Mouse (Mus musculus) midbrain, embryonic 13.5 days (tissue): Measurements from ENCODE around the gene Ltbr. TPM values are rescaled to one million over a fixed set of nuclear protein-coding genes. Genes with fewer than 3 reads are reported as not detected.

ENCODE experiments used
- ATAC-seq: fragments of 200-750 bp; cut with Nextera tagmentation; 2 replicates; pipeline ENCODE4 v1.8.0; 2017; ENCODE audit warnings: mild to moderate bottlenecking, moderate TSS enrichment, moderate library complexity
- H3K27ac ChIP-seq: fragments of 300-500 bp; sonication (generic); 2 replicates; pipeline ENCODE4 v1.5.1; 2015; ENCODE audit warnings: inconsistent platforms, mild to moderate bottlenecking, moderate library complexity
- H3K27me3 ChIP-seq: fragments of 300-500 bp; sonication (generic); 2 replicates; pipeline ENCODE4 v1.6.1; 2015; ENCODE audit warnings: mild to moderate bottlenecking, inconsistent platforms
- H3K36me3 ChIP-seq: fragments of 300-500 bp; sonication (generic); 2 replicates; pipeline ENCODE4 v1.6.1; 2015; ENCODE audit warnings: mild to moderate bottlenecking, inconsistent platforms
- H3K4me1 ChIP-seq: fragments of 300-500 bp; sonication (generic); replicated peaks from 2 replicates; pipeline ENCODE4 v1.6.1; 2015; ENCODE audit warnings: inconsistent platforms
- H3K4me2 ChIP-seq: fragments of 300-500 bp; sonication (generic); replicated peaks from 2 replicates; pipeline ENCODE4 v1.6.1; 2015; ENCODE audit warnings: moderate library complexity, mild to moderate bottlenecking, inconsistent platforms
- H3K4me3 ChIP-seq: fragments of 300-500 bp; sonication (generic); replicated peaks from 2 replicates; pipeline ENCODE4 v1.5.1; 2015; ENCODE audit warnings: mild to moderate bottlenecking, inconsistent platforms
- H3K9ac ChIP-seq: fragments of 300-500 bp; sonication (generic); replicated peaks from 2 replicates; pipeline ENCODE4 v1.6.1; 2015; ENCODE audit warnings: mild to moderate bottlenecking, inconsistent platforms
- H3K9me3 ChIP-seq: fragments of 300-500 bp; sonication (generic); 2 replicates; pipeline ENCODE4 v1.6.1; 2016; ENCODE audit warnings: mild to moderate bottlenecking, inconsistent platforms
- WGBS: fragments of 180-500 bp; shearing (Covaris S2); methylation state at CpG from one replicate; pipeline ENCODE4 v1.1.7; 2015; 5-methylcytosine and 5-hydroxymethylcytosine counted together
- polyA plus RNA-seq: library from polyadenylated mRNA; unstranded; fragments of >200 nt; fragmentation: Nextera tagmentation; extraction: Ambion mirVana; gene quantifications from 2 replicates; pipeline ENCODE4 v1.2.1, GENCODE M21; 2015

Gene Ltbr
- polyA plus RNA-seq, 1 experiment from 2014 or later = 13.3 TPM

DNA sequence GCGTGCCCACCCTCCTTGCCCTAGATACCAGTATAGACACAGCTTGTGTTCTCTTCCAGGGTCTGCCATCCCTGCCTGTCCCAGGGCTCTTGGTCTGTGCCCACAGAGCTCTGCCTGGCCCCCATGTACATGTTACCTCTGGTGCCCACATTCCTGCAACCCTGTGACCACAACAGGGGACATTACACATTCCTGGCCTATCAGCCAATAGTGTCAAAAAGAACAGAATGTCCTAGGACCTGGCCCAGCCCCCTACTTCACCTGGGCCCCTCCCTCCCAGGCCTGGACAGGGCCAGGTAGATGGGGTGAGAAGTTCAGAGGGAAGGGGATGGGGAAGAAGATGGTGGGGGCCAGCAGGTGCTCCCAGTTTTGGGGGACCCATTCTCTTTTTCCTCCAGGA lies 6.6 kb upstream of the Ltbr start, which contains the start of gene Scnn1a:
Gene Scnn1a (plus strand): TSS at position 337 of the 400 bp plus-strand sequence.
- H3K4me1 ChIP-seq = peaks cover 7% of the 10 kb centered on the region
- 94% methylated on average over 1 of the region's 1 CpGs for WGBS
- no peak within 1 kb of the TSS for H3K4me2 ChIP-seq
- no peaks in the 10 kb centered on the region for H3K36me3 ChIP-seq
- no peak within 1 kb of the TSS for H3K27ac ChIP-seq
- H3K27me3 ChIP-seq = peaks cover 45% of the 10 kb centered on the region
- H3K4me3 ChIP-seq = no peak within 1 kb of the TSS
- no peak within 1 kb of the TSS for H3K9ac ChIP-seq
- no peak for ATAC-seq
- H3K9me3 ChIP-seq = no peaks in the 10 kb centered on the region

GRCm38 (mm10) chr6:125319919-125320296 lies 6.2 kb upstream of the Ltbr start:
- Histone ChIP-seq H3K27ac (no peak overlapping the region), H3K4me3 (no peak overlapping the region), H3K4me2 (no peak overlapping the region), H3K9me3 (no peaks in the 10 kb centered on the region), H3K27me3 (peaks cover 45% of the 10 kb centered on the region), H3K9ac (no peak overlapping the region), H3K4me1 (peaks cover 7% of the 10 kb centered on the region), H3K36me3 (no peaks in the 10 kb centered on the region)
- ATAC-seq = no peak

- no peak for ATAC-seq
- no peaks in the 10 kb centered on the region for H3K9me3 ChIP-seq
- H3K36me3 ChIP-seq = no peaks in the 10 kb centered on the region
- H3K4me3 ChIP-seq = no peak overlapping the region
- peaks cover 10% of the 10 kb centered on the region for H3K4me1 ChIP-seq
- H3K27ac ChIP-seq = no peak overlapping the region
- peaks cover 45% of the 10 kb centered on the region for H3K27me3 ChIP-seq
- WGBS = 70% methylated on average over 15 of the region's 15 CpGs
- no peak overlapping the region for H3K9ac ChIP-seq
- H3K4me2 ChIP-seq = no peak overlapping the region
Measured at GRCm38 (mm10) chr6:125318981-125319918, 5.6 kb upstream of the Ltbr start.

DNA sequence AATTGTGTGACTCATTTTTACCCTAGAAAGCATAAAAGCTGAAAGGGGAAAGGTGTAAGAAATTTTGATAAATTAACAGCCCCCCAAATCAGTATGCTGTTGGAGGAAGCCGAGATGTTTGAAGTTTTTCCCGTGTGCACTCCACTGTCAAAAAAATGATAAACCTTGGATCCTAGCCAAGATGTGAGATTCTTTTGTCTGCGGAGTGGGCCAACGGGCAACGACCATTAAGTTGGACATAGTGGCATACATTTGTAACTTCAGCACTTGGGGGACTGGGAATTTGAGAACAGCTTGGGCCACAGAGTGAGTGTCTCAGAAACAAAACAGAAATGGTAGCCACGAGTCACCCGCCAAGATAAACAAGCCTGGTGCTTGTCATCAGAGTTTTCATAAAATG lies 3.4 kb upstream of the Ltbr start:
- Histone ChIP-seq H3K36me3 (no peaks in the 10 kb centered on the region), H3K27ac (no peak overlapping the region), H3K4me2 (no peak overlapping the region), H3K27me3 (peaks cover 31% of the 10 kb centered on the region), H3K9me3 (no peaks in the 10 kb centered on the region), H3K4me1 (peaks cover 27% of the 10 kb centered on the region), H3K4me3 (no peak overlapping the region), H3K9ac (no peak overlapping the region)
- 78% methylated on average over 7 of the region's 7 CpGs for WGBS
- no peak for ATAC-seq

DNA sequence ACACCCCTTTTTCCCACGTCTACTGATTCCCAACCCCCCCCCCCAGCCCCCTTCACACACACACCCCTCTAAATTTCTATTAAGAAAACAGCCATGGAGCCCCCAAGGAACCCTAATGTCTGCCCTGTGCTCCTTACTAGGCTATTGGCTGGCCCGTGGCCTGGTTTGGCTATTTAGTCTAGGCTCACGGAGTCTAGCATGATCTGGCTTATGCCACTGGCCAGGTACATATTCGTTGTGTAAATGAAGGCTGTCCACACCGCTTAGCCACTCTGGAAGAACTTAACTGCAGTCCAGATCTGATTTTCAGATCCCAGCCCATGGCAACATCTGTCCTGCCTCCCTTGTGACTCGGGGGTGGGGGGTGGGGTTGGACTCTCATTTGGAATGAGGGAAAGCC lies 1.1 kb upstream of the Ltbr start:
- no peaks in the 10 kb centered on the region for H3K36me3 ChIP-seq
- H3K9me3 ChIP-seq = no peaks in the 10 kb centered on the region
- WGBS = 76% methylated on average over 6 of the region's 6 CpGs

GRCm38 (mm10) chr6:125314231-125314563 lies 512 bp upstream of the Ltbr start:
- peaks cover 4% of the 10 kb centered on the region; the same call in 1 of the 2 replicates for H3K27me3 ChIP-seq
- H3K4me1 ChIP-seq = peaks cover 22% of the 10 kb centered on the region
- no peak overlapping the region for H3K27ac ChIP-seq
- ATAC-seq = peak; percentile 55
- no peaks in the 10 kb centered on the region for H3K9me3 ChIP-seq
- peak overlapping the region; percentile 62 for H3K9ac ChIP-seq
- peak overlapping the region; percentile 35 for H3K4me3 ChIP-seq
- H3K36me3 ChIP-seq = no peaks in the 10 kb centered on the region
- 54% methylated on average over 7 of the region's 7 CpGs for WGBS
- H3K4me2 ChIP-seq = peak overlapping the region; percentile 64

More for the DNA sequence above, 1.1 kb upstream of the Ltbr start:
- H3K4me1 ChIP-seq = peaks cover 20% of the 10 kb centered on the region
- H3K27me3 ChIP-seq = peaks cover 8% of the 10 kb centered on the region
- H3K4me2 ChIP-seq = no peak overlapping the region
- ATAC-seq = no peak
- no peak overlapping the region for H3K4me3 ChIP-seq
- no peak overlapping the region for H3K27ac ChIP-seq
- H3K9ac ChIP-seq = no peak overlapping the region

DNA sequence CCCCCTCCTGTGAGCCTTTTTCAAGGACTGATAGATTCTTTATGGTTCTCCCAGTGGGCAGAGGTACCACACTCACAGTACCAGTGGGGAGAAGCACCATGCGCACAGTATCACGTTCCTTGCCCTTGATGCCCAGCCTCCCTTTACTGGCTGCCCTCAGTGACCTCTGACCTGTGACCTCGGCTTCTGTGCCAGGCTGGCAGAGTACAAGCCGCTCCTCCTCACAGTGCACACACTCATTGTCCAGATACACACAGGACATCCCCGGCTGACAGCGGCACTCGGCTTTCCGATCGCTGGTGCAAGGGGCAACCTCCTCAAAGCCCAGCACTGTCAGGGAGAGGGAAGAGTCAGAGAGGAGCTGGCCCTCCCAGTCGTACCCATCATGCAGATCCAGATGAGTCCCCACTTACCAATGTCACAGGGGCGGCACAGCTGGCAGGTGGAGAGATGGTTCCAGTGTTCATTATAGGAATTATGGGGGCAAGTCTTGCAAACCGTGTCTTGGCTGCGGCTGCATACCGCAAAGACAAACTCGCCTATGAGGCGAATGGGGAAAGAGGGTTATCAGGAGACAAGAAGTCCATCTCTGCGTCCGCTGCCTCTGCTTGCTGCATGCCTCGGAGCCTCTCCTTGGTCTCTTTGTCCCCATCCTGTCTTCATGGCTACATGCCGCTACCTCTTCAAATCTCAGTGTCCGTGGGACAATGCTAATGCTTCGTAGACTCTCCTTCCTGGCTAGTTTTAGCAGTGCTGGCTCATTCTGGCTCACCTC lies 917 bp downstream of the Ltbr start:
- Histone ChIP-seq H3K4me1 (peaks cover 27% of the 10 kb centered on the region), H3K27me3 (no peaks in the 10 kb centered on the region), H3K4me3 (peak overlapping the region; percentile 35), H3K27ac (no peak overlapping the region), H3K36me3 (no peaks in the 10 kb centered on the region), H3K4me2 (peak overlapping the region; percentile 64), H3K9me3 (no peaks in the 10 kb centered on the region), H3K9ac (peak overlapping the region; percentile 62; the same call in 1 of the 2 replicates)
- WGBS = 69% methylated on average over 22 of the region's 22 CpGs
- no peak for ATAC-seq

DNA sequence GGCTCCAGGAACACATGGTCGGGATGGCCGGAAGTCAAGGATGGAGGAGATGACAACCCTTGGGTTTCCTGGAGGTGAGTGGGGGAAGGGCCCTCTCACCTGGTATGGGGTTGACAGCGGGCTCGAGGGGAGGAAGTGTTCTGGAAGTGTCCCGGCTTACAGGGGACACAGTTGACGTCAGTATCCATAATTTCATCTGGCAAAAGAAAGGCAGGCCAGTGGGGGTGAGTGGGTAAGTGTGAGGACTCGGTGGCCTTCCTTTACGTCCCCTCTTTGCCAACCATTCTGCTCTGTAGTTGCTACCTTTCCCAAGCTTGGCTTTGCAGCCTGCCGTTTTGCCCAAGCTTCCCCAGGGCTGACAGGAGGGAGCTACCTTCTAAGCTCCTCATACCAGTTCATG lies 1.5 kb downstream of the Ltbr start:
- peak overlapping the region; percentile 64 for H3K4me2 ChIP-seq
- WGBS = 86% methylated on average over 9 of the region's 9 CpGs
- no peak for ATAC-seq

DNA sequence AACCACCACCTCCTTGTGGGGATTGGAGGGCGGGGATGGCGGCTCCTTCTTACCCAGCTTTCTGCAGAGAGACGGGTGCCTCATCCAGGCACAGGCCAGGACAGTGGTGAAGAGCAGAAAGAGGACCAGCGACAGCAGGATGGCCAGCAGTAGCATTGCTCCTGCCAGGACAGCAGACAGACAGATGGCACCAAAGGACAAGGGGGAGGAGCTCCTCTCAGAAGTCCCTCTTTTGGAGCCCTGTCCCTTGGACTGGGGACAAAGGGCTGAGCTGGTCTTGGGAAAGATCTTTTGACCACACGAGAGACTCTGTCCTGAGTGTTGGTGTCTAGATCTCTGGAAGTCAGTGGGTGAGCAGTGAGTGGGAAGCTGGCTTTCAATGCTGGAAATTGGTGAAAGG lies 4.3 kb downstream of the Ltbr start:
- 45% methylated on average over 5 of the region's 5 CpGs for WGBS

More for the DNA sequence above, 1.5 kb downstream of the Ltbr start:
- H3K36me3 ChIP-seq = peaks cover 2% of the 10 kb centered on the region; the same call in 1 of the 2 replicates
- peaks cover 27% of the 10 kb centered on the region for H3K4me1 ChIP-seq
- H3K9ac ChIP-seq = no peak overlapping the region; the same call in 1 of the 2 replicates
- H3K27me3 ChIP-seq = no peaks in the 10 kb centered on the region
- H3K4me3 ChIP-seq = 0 out of 2 replicates have a peak overlapping the region, but pooled peaks have one; percentile 35
- H3K9me3 ChIP-seq = no peaks in the 10 kb centered on the region
- no peak overlapping the region for H3K27ac ChIP-seq

DNA sequence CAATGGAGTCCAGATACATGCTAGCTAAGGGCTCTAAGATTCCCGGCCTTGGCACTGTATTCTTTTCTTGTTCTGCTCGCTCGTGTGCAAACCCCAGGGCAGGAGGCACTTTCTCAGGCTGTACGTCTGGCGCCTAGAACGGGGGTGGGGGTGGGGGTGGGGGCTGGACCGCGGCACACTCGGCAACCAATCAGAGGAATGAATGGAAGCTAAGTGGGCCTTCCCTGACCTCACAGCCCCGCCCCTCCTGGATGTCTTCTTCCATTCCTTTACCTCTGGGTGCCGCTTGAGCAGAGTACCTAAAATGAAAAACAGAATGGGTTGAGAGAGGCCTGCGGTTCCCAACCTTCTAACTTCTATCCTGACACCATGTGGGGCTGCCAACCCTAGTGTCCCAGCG lies 4.8 kb downstream of the Ltbr start:
- no peak overlapping the region for H3K9ac ChIP-seq
- H3K4me3 ChIP-seq = no peak overlapping the region
- peaks cover 21% of the 10 kb centered on the region for H3K4me1 ChIP-seq
- H3K36me3 ChIP-seq = peaks cover 8% of the 10 kb centered on the region; the same call in 1 of the 2 replicates
- no peak for ATAC-seq
- 0 out of 2 replicates have a peak overlapping the region, but pooled peaks have one; percentile 11 for H3K4me2 ChIP-seq
- H3K27me3 ChIP-seq = no peaks in the 10 kb centered on the region
- H3K27ac ChIP-seq = no peak overlapping the region
- H3K9me3 ChIP-seq = no peaks in the 10 kb centered on the region
- 6% methylated on average over 13 of the region's 13 CpGs for WGBS

More for the DNA sequence above, 4.3 kb downstream of the Ltbr start:
- no peak overlapping the region for H3K4me3 ChIP-seq
- no peak overlapping the region for H3K4me2 ChIP-seq
- H3K4me1 ChIP-seq = peaks cover 26% of the 10 kb centered on the region
- peaks cover 8% of the 10 kb centered on the region; the same call in 1 of the 2 replicates for H3K36me3 ChIP-seq
- H3K9me3 ChIP-seq = no peaks in the 10 kb centered on the region
- H3K9ac ChIP-seq = no peak overlapping the region
- no peak overlapping the region for H3K27ac ChIP-seq
- no peak for ATAC-seq
- H3K27me3 ChIP-seq = no peaks in the 10 kb centered on the region

DNA sequence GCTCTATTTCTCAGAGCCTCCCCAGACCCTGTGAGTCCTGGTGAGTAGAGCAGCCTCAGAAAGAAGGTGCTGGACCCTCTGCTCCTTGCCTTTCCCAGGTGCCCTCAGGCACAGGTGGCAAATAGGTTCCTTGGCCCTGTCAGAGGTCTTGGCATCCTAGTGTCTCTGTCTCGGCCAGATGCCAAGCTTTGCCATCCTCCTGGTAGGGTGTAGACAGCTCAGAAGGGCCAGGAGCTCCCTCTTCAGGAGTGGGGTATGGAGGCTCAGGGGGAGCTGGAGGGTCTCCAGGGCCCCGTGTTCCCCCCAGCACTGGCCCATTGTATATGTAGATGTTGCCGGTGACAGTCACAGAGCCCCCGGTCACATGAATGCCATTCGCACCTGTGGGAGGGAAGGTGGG lies 6.6 kb downstream of the Ltbr start:
- no peaks in the 10 kb centered on the region for H3K9me3 ChIP-seq
- H3K9ac ChIP-seq = no peak overlapping the region
- H3K4me2 ChIP-seq = no peak overlapping the region
- no peak overlapping the region for H3K27ac ChIP-seq
- H3K4me3 ChIP-seq = no peak overlapping the region
- no peak for ATAC-seq
- no peaks in the 10 kb centered on the region for H3K27me3 ChIP-seq
- peaks cover 8% of the 10 kb centered on the region; the same call in 1 of the 2 replicates for H3K36me3 ChIP-seq
- 0 out of 2 replicates have a peak, but pooled peaks cover 7% of the 10 kb centered on the region for H3K4me1 ChIP-seq
- 92% methylated on average over 5 of the region's 5 CpGs for whole genome bisulfite sequencing

DNA sequence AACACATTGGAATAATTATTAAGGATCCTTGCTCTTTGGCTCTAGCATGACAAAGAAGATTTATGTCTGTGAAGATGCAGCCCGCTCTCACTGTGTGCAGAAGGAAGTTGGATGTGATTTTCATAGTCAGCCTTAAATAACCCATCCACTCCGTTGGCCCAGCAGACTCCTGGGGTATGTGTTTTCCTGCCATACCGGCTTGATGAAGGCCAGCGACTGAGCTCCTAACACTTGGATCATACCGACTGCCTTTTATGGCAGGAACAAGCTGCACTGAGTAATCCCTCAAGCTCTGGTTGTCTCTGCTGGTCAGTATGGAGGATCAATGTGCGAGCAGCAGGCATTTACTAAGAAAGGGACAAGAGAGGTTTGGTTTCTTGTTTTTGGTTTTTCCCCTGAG lies 8.2 kb downstream of the Ltbr start:
- Histone ChIP-seq H3K4me1 (0 out of 2 replicates have a peak, but pooled peaks cover 7% of the 10 kb centered on the region), H3K9me3 (no peaks in the 10 kb centered on the region), H3K4me2 (no peak overlapping the region), H3K36me3 (peaks cover 8% of the 10 kb centered on the region; the same call in 1 of the 2 replicates), H3K27ac (no peak overlapping the region), H3K9ac (no peak overlapping the region), H3K4me3 (no peak overlapping the region), H3K27me3 (no peaks in the 10 kb centered on the region)
- ATAC-seq = no peak
- 88% methylated on average over 6 of the region's 6 CpGs for WGBS
